Mouse (Mus musculus) embryonic facial prominence, embryonic 13.5 days (tissue): Measurements from ENCODE around the gene Slc34a1. TPM values are rescaled to one million over a fixed set of nuclear protein-coding genes. Genes with fewer than 3 reads are reported as not detected.

Experiments
- ATAC-seq: fragments of 200-750 bp; cut with Nextera tagmentation; 2 replicates; pipeline ENCODE4 v1.8.0; 2017; ENCODE audit warnings: low read depth; ENCODE audit not compliant: insufficient number of reproducible peaks, insufficient read depth, low FRiP score, low TSS enrichment
- H3K27ac ChIP-seq: fragments of 300-500 bp; sonication (generic); 2 replicates; pipeline ENCODE4 v1.5.1; 2015; ENCODE audit warnings: moderate library complexity, mild to moderate bottlenecking, inconsistent platforms
- H3K27me3 ChIP-seq: fragments of 300-500 bp; sonication (generic); 2 replicates; pipeline ENCODE4 v1.6.1; 2015; ENCODE audit warnings: mild to moderate bottlenecking, inconsistent platforms
- H3K36me3 ChIP-seq: fragments of 300-500 bp; sonication (generic); 2 replicates; pipeline ENCODE4 v1.6.1; 2015; ENCODE audit warnings: mild to moderate bottlenecking, inconsistent platforms
- H3K4me1 ChIP-seq: fragments of 300-500 bp; sonication (generic); 2 replicates; pipeline ENCODE4 v1.6.1; 2015; ENCODE audit warnings: inconsistent platforms
- H3K4me2 ChIP-seq: fragments of 300-500 bp; sonication (generic); 2 replicates; pipeline ENCODE4 v1.6.1; 2015; ENCODE audit warnings: moderate library complexity, mild to moderate bottlenecking, inconsistent platforms
- H3K4me3 ChIP-seq: fragments of 300-500 bp; sonication (generic); 2 replicates; pipeline ENCODE4 v1.5.1; 2015; ENCODE audit warnings: mild to moderate bottlenecking, inconsistent platforms
- H3K9ac ChIP-seq: fragments of 300-500 bp; sonication (generic); 2 replicates; pipeline ENCODE4 v1.6.1; 2015; ENCODE audit warnings: mild to moderate bottlenecking, inconsistent platforms
- H3K9me3 ChIP-seq: fragments of 300-500 bp; sonication (generic); 2 replicates; pipeline ENCODE4 v1.6.1; 2016; ENCODE audit warnings: inconsistent platforms
- WGBS: fragments of 180-500 bp; shearing (Covaris S2); methylation state at CpG from one replicate; pipeline ENCODE4 v1.1.7; 2015; ENCODE audit warnings: mixed read lengths; 5-methylcytosine and 5-hydroxymethylcytosine counted together
- polyA plus RNA-seq: library from polyadenylated mRNA; unstranded; fragments of >200 nt; fragmentation: Nextera tagmentation; extraction: Ambion mirVana; gene quantifications from 2 replicates; pipeline ENCODE4 v1.2.1, GENCODE M21; 2015

Gene Slc34a1
- polyA plus RNA-seq, 1 experiment from 2014 or later: not detected

DNA sequence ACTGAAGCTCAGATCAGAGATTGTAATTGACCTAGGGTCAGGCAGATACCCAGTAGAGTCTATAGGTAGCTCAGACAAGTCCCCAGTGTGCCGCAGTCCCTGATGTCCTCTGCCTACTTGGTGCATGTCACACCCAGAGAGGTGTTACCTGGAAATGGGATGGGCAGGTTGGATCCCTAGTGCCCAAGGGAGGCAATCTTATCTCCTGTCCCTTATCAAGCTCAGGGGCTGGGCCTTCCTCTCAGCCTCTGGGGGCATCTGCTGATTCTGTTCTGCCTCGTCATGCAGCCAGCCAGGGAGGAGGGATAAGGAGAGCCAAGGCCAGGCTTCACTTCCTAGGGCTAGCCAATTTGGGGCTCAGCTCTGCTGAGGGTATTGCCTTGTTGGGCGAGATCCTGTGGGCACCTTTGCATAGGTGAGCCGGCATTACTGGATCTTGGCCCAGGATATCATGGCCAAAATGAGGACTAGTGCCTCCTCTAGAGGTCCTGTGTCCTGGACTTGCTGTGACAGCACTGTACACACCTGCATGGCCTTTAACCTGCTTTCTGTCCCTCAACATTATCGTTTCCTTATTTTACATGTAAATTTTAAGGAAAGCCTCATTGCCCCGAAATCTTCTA, 48.6 kb downstream of the Slc34a1 start:
- Histone ChIP-seq H3K9me3 (no peaks in the 10 kb centered on the region), H3K27me3 (no peaks in the 10 kb centered on the region), H3K4me1 (peaks cover 37% of the 10 kb centered on the region), H3K4me3 (peak overlapping the region; percentile 86), H3K27ac (no peak overlapping the region), H3K9ac (peak overlapping the region; percentile 98), H3K4me2 (peak overlapping the region; percentile 84), H3K36me3 (peaks cover 25% of the 10 kb centered on the region)
- WGBS: 76% methylated on average over 6 of the region's 6 CpGs
- no peak for ATAC-seq

DNA sequence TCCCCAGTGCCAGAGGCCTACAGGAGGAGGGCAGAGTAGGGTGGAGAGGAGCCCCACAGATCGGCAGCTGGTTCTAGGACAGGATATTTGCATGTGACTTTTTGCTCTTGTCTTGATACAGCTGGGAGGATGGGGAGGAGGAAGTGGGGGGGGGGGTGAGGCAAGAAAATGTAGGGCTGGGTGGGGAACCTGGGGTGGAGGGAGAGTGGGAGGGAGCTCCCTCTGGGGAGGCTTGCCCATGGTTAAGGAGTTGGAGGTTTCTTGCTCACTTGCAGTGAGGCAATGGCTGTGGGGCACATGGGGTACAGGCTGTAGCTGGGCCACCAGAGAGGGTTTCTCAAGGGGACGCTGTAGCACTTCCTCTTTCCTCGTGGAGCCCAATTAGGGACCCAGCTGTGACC, 49.6 kb downstream of the Slc34a1 start:
- Histone ChIP-seq H3K9ac (peak overlapping the region; percentile 98; the same call in 1 of the 2 replicates), H3K4me2 (no peak overlapping the region), H3K27ac (no peak overlapping the region), H3K36me3 (peaks cover 35% of the 10 kb centered on the region), H3K4me1 (peaks cover 37% of the 10 kb centered on the region), H3K27me3 (no peaks in the 10 kb centered on the region), H3K4me3 (no peak overlapping the region), H3K9me3 (no peaks in the 10 kb centered on the region)
- ATAC-seq: no peak
- 39% methylated on average over 3 of the region's 3 CpGs for WGBS

DNA sequence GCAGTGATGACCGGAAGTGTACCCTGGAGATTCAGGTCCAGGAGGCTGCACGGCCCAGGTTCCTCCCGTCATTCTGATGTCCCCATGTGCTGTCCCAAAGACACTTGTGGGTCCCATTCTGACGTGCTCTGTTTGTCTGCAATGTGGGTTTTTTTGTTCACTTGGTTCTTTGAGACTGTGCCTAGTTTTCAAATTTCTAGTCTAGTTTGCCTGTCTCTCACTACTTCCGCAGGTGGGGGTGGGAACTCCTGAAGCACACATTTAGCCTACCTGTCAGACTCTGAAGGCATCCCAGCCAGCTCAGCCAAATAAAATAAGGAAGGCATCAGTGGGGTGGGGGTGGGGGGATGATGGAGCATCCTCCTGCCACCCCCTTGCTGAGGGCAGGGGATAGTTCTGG, 50.1 kb downstream of the Slc34a1 start:
- Histone ChIP-seq H3K4me2 (no peak overlapping the region), H3K4me1 (peaks cover 37% of the 10 kb centered on the region), H3K9ac (peak overlapping the region; percentile 32; the same call in 1 of the 2 replicates), H3K36me3 (peaks cover 40% of the 10 kb centered on the region), H3K27ac (no peak overlapping the region), H3K4me3 (no peak overlapping the region), H3K27me3 (no peaks in the 10 kb centered on the region), H3K9me3 (no peaks in the 10 kb centered on the region)
- no peak for ATAC-seq
- WGBS: 82% methylated on average over 5 of the region's 5 CpGs

DNA sequence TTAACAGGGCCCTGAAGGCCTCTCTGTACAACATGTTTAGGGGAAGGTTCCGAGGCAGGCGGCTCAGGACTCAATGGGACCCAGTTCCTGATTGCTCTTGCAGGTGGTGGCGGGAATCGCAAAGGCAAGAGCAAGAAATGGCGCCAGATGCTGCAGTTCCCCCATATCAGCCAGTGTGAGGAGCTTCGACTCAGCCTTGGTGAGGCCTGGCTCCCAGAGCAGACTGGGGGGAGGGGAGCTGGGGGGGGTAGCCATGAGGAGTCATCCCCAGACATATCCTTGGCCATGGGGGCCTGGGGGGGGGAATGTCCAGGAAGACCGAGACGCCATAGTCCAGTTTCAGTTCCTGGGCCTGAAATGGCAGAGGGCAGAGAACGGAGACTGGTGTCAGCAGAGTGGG, 51.2 kb downstream of the Slc34a1 start:
- Histone ChIP-seq H3K9me3 (no peaks in the 10 kb centered on the region), H3K4me1 (peaks cover 30% of the 10 kb centered on the region), H3K36me3 (peaks cover 50% of the 10 kb centered on the region), H3K9ac (0 out of 2 replicates have a peak overlapping the region, but pooled peaks have one; percentile 6), H3K27me3 (no peaks in the 10 kb centered on the region), H3K27ac (no peak overlapping the region), H3K4me3 (no peak overlapping the region), H3K4me2 (no peak overlapping the region)
- WGBS: 93% methylated on average over 9 of the region's 9 CpGs
- no peak for ATAC-seq

DNA sequence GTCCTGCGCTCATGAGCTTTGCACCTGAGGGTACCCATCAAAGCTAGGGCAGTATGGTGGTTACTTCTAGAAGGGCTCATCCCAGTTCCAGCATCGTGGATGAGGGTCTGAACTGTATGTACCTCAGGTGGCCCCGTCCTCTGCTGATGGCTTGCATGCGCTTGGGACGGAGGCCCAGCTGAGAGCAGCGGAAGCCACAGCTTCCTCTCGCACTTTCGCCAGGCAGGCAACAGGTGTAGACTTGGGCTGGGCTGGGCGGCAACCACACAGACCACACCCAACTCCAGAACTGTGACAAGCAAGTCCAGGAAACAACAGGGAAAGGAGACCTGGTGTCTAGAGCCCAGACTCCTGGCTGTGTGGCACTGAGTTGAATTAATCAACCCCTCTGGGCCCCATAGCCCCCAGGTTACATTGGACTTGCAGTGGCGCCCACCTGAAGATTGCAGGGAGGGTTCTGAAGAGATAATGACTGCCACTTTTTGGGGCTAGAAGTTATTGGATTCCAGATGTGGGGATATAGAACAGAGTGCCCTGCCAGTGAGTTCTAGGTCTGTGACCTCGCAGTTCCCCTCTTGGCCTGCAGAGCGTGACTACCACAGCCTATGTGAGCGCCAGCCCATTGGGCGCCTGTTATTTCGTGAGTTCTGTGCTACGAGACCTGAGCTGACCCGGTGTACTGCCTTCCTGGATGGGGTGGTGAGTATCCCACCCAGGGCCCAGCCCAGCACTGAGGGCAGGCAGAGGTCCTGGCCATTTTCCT, 51.9 kb downstream of the Slc34a1 start:
- no peaks in the 10 kb centered on the region for H3K27me3 ChIP-seq
- H3K4me2 ChIP-seq: no peak overlapping the region
- H3K4me1 ChIP-seq: peaks cover 30% of the 10 kb centered on the region
- H3K9ac ChIP-seq: no peak overlapping the region
- ATAC-seq: no peak
- H3K4me3 ChIP-seq: no peak overlapping the region
- no peaks in the 10 kb centered on the region for H3K9me3 ChIP-seq
- H3K27ac ChIP-seq: no peak overlapping the region
- peaks cover 56% of the 10 kb centered on the region for H3K36me3 ChIP-seq
- WGBS: 91% methylated on average over 17 of the region's 17 CpGs

DNA sequence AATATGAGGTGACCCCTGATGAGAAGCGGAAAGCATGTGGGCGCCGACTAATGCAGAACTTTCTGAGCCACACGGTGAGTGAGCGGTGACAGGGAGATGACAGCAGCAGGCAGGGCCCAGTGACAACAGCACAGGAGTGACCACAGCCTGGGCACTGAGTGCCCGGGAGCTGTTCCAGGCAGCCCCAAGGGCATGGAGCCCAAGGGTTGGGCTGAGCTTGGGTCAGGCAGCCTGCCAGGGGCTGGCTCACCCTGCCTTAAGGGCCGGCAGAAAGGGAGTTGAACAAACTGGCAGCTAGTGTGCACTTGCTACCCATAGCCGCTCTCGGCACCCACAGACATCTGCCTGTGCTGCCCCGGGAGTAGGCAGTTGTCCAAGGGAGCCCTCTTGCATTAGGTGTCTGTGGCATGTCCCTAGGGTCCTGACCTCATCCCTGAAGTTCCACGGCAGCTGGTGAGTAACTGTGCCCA, 52.6 kb downstream of the Slc34a1 start:
- H3K36me3 ChIP-seq: peaks cover 63% of the 10 kb centered on the region
- WGBS: 92% methylated on average over 11 of the region's 11 CpGs
- ATAC-seq: no peak

DNA sequence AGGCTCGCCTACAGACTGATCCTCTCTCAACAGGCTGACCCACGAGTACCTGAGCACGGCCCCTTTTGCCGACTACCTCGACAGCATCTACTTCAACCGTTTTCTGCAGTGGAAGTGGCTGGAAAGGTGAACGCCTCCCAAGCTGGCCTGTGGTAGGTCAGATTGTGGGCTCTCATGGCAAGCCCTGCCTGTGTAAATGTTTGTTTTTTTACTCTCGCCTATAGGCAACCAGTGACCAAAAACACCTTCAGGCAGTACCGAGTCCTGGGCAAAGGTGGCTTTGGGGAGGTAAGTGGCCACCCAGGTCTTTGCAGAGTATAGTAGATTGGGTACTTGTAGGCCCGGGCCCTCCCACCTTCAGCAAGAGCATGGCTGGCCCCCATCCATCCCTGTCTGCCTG, 53.3 kb downstream of the Slc34a1 start:
- Histone ChIP-seq H3K4me2 (no peak overlapping the region), H3K27ac (no peak overlapping the region), H3K9me3 (no peaks in the 10 kb centered on the region), H3K4me1 (peaks cover 23% of the 10 kb centered on the region), H3K9ac (peak overlapping the region; percentile 27; the same call in 1 of the 2 replicates), H3K4me3 (no peak overlapping the region), H3K27me3 (no peaks in the 10 kb centered on the region), H3K36me3 (peaks cover 70% of the 10 kb centered on the region)
- 91% methylated on average over 10 of the region's 10 CpGs for WGBS
- no peak for ATAC-seq

More for the DNA sequence above, 52.6 kb downstream of the Slc34a1 start:
- H3K4me1 ChIP-seq: peaks cover 30% of the 10 kb centered on the region
- H3K9me3 ChIP-seq: no peaks in the 10 kb centered on the region
- H3K9ac ChIP-seq: no peak overlapping the region
- no peak overlapping the region for H3K4me3 ChIP-seq
- H3K27ac ChIP-seq: no peak overlapping the region
- no peak overlapping the region for H3K4me2 ChIP-seq
- H3K27me3 ChIP-seq: no peaks in the 10 kb centered on the region

DNA sequence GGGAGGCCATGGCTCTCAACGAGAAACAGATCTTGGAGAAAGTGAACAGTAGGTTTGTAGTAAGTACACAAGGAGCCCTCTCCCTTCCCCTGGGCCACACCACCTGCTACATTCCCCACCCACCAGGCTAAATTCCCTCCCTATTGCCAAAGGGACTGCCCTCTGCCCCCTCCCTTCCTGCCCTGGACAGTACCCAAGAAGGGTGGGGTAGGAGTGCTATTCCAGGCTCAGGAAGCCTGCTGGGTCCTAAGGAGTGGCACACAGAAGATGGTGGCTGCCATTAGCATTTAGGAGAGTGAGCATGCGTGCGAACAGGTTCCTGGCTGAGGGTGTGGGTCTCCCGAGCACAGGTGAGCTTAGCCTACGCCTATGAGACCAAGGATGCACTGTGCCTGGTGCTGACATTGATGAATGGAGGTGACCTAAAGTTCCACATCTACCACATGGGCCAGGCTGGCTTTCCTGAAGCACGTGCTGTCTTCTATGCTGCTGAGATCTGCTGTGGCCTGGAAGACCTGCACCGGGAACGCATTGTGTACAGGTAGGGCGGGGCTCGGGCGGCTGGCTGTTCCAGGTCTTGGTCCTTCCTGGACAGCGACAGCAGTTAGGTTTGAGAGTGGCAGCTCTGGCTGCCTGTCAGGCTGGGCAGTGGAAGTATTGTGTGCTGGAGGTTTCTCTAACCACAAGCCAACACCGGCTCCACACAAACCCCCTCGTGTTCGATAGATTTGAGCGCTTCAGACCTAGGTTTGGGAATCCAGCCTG, 54.0 kb downstream of the Slc34a1 start:
- H3K9ac ChIP-seq: peak overlapping the region; percentile 27; the same call in 1 of the 2 replicates
- peaks cover 76% of the 10 kb centered on the region for H3K36me3 ChIP-seq
- H3K9me3 ChIP-seq: no peaks in the 10 kb centered on the region
- peaks cover 17% of the 10 kb centered on the region for H3K4me1 ChIP-seq
- no peak overlapping the region for H3K27ac ChIP-seq
- 94% methylated on average over 16 of the region's 16 CpGs for WGBS
- no peak overlapping the region for H3K4me2 ChIP-seq
- H3K27me3 ChIP-seq: no peaks in the 10 kb centered on the region
- H3K4me3 ChIP-seq: no peak overlapping the region
- ATAC-seq: no peak

DNA sequence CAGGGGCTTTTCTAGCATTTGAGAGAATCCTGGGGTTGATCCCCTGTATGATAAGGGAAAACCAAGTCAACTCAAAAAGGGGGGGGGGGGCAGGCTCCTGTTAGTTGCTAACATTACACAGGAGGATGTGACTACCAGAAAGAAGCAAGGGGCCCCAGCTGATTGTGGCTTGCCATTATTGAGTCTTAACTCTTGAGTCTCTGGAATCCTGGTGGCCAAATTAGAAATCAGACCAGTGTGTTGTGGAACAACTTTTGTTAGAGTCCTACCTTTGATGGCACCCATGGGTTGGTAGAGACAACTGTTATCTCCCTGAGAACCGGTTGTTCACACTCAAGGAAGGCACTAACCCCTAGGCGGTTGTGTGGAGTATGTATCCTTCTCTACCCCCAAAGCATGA, 65.0 kb downstream of the Slc34a1 start:
- no peak for ATAC-seq
- Histone ChIP-seq H3K9ac (no peak overlapping the region), H3K4me1 (peaks cover 31% of the 10 kb centered on the region), H3K36me3 (peaks cover 43% of the 10 kb centered on the region), H3K27me3 (no peaks in the 10 kb centered on the region), H3K4me3 (0 out of 2 replicates have a peak overlapping the region, but pooled peaks have one; percentile 75), H3K4me2 (no peak overlapping the region), H3K9me3 (no peaks in the 10 kb centered on the region), H3K27ac (no peak overlapping the region)
- 49% methylated on average over 2 of the region's 2 CpGs for whole genome bisulfite sequencing

DNA sequence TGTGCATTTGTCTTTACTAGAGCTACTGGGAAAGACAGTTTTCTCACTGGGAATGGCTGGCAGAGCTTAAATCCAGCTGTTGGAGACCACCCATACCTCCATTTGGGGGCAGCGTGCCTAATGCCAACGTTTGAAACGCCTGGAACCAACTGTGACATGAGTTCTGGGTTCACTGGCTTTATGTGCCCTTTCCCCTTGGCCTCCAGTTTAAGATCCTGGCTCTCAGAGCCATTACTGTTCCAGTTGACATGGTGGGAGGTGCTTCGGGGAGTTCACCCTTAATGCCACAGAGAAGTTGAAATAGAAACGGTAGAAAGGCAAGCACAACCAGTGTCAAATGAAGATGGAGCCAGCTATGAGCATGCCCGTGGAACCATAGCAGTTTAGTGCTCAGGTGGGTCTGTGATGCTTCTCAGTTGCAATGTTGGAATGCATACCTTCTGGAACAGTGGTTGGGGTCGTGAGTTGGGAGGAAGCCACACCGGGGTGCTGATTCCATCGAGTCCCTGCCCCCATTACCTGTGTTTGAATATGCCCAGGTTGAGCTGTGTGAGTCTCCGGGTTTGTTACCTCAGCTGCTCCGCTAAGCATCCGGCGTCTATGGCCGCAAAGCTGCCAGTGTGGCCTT, 65.5 kb downstream of the Slc34a1 start:
- 10% methylated on average over 14 of the region's 14 CpGs for WGBS
- H3K9me3 ChIP-seq: no peaks in the 10 kb centered on the region
- peaks cover 31% of the 10 kb centered on the region for H3K4me1 ChIP-seq
- peak overlapping the region; percentile 89 for H3K4me2 ChIP-seq
- H3K27me3 ChIP-seq: no peaks in the 10 kb centered on the region
- peak overlapping the region; percentile 5; the same call in 1 of the 2 replicates for H3K27ac ChIP-seq
- peak overlapping the region; percentile 85 for H3K9ac ChIP-seq
- H3K36me3 ChIP-seq: peaks cover 38% of the 10 kb centered on the region
- H3K4me3 ChIP-seq: peak overlapping the region; percentile 75
- no peak for ATAC-seq
